Mouse (Mus musculus): ENCODE measurements around the gene AI837181.

AI837181 gene

GRCm38 (mm10) chr19:5445747-5446146 lies 20.8 kb downstream of the AI837181 start:
- in situ Hi-C loops (cut with MboI, MseI) = no loop called here

GRCm38 (mm10) chr19:5447515-5448353 lies 22.8 kb downstream of the AI837181 start, which contains the start of gene Fosl1:
Fosl1 (plus strand) TSS chr19:5447547.
- in situ Hi-C loops (cut with MboI, MseI) = no loop called here

- in situ Hi-C loops (cut with MboI, MseI) = no loop called here
Observed at GRCm38 (mm10) chr19:5448354-5449150, 23.6 kb downstream of the AI837181 start.

- in situ Hi-C loops (cut with MboI, MseI) = no loop called here
Observed at GRCm38 (mm10) chr19:5449673-5450072, 24.7 kb downstream of the AI837181 start.

GRCm38 (mm10) chr19:5451766-5452165 lies 26.8 kb downstream of the AI837181 start:
- in situ Hi-C loops (cut with MboI, MseI) = no loop called here

- in situ Hi-C loops (cut with MboI, MseI) = no loop called here
Observed at GRCm38 (mm10) chr19:5455037-5455436, 30.1 kb downstream of the AI837181 start.

GRCm38 (mm10) chr19:5455568-5455967 lies 30.6 kb downstream of the AI837181 start:
- in situ Hi-C loops (cut with MboI, MseI) = no loop called here

- in situ Hi-C loops (cut with MboI, MseI) = no loop called here
Observed at GRCm38 (mm10) chr19:5456241-5456921, 31.4 kb downstream of the AI837181 start.

GRCm38 (mm10) chr19:5456922-5457745 lies 32.2 kb downstream of the AI837181 start:
- in situ Hi-C loops (cut with MboI, MseI) = no loop called here

- in situ Hi-C loops (cut with MboI, MseI) = no loop called here
Observed at GRCm38 (mm10) chr19:5457746-5458442, 33.0 kb downstream of the AI837181 start, which contains the start of gene Ccdc85b. Ccdc85b (minus strand) TSS chr19:5457894.

GRCm38 (mm10) chr19:5459019-5459418 lies 34.1 kb downstream of the AI837181 start:
- in situ Hi-C loops (cut with MboI, MseI) = no loop called here

- in situ Hi-C loops (cut with MboI, MseI) = no loop called here
Observed at GRCm38 (mm10) chr19:5459896-5460295, 35.0 kb downstream of the AI837181 start.

GRCm38 (mm10) chr19:5460465-5460911 lies 35.5 kb downstream of the AI837181 start, which contains the start of gene Fibp:
Fibp (plus strand) TSS chr19:5460615.
- in situ Hi-C loops (cut with MboI, MseI) = no loop called here

GRCm38 (mm10) chr19:5461411-5461810 lies 36.5 kb downstream of the AI837181 start:
- in situ Hi-C loops (cut with MboI, MseI) = no loop called here

- in situ Hi-C loops (cut with MboI, MseI) = no loop called here
Observed at GRCm38 (mm10) chr19:5463212-5463611, 38.3 kb downstream of the AI837181 start.

- in situ Hi-C loops (cut with MboI, MseI) = no loop called here
Observed at GRCm38 (mm10) chr19:5463791-5464562, 39.0 kb downstream of the AI837181 start.

GRCm38 (mm10) chr19:5465037-5465436 lies 40.1 kb downstream of the AI837181 start:
- in situ Hi-C loops (cut with MboI, MseI) = no loop called here

- in situ Hi-C loops (cut with MboI, MseI) = no loop called here
Observed at GRCm38 (mm10) chr19:5466916-5467500, 42.1 kb downstream of the AI837181 start.

- in situ Hi-C loops (cut with MboI, MseI) = no loop called here
Observed at GRCm38 (mm10) chr19:5468374-5468773, 43.4 kb downstream of the AI837181 start, which contains the start of gene Ctsw. Ctsw (minus strand) TSS chr19:5468507.

Data from T-helper 2 cell (primary cell).